Mouse (Mus musculus): ENCODE measurements around the gene Hspb1. TPM values are rescaled to one million over a fixed set of nuclear protein-coding genes. Genes with fewer than 3 reads are reported as not detected.

Hspb1 gene
- polyA plus RNA-seq, 1 experiment from 2014 or later = 36.9 TPM

DNA sequence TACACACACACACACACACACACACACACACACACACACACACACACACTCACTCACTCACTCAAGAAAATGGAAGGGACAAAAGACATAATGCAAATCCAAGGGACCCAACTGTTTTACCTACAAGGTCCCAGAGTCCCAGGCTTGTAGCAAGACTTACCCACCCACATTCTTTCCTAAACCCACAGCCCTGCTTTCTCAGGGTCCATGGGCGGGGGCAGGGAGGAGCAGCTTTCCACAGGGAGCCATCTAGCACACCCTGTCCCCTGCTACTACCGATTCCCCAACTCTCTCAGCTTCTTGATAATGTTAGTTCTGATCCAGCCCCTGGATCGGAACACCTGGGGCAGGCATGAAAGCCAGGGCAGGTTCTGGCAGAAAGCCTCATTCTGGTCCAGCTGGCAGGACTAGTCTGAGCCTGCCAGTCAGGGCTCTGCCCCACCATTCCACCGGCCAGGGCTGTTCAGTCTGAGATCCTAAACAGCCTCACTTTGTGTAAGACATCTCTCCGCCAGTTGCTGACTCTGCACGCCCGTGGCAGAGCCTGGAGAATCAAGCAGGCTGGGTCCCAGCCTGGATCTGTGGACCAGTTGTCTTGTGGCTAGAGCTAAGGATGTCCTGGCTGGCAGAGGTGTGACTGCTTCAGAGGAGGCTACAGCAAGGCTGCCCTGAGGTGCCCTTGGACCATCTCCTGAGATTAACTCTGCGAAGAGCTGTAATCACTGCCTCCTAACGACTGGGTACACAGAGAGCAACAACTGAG lies 5.1 kb downstream of the Hspb1 start:
- H3K9ac ChIP-seq (ENCODE audit: low read depth, low read length) = 0 out of 2 replicates have a peak overlapping the region, but pooled peaks have one; percentile 0
- H3K4me3 ChIP-seq (ENCODE audit: low read length) = no peak overlapping the region
- 0 out of 2 replicates have a peak, but pooled peaks cover 8% of the 10 kb centered on the region for H3K4me1 ChIP-seq (ENCODE audit: control insufficient read depth, insufficient read depth, low read length)
- H3K4me2 ChIP-seq (replicated peaks; ENCODE audit: low read depth, low read length) = no peak overlapping the region
- ATAC-seq (ENCODE audit: low FRiP score, low TSS enrichment) = no peak
- H3K27ac ChIP-seq (ENCODE audit: low read depth, low read length) = no peak overlapping the region
- no peaks in the 10 kb centered on the region for H3K9me3 ChIP-seq (ENCODE audit: control insufficient read depth, low read length)
- no peaks in the 10 kb centered on the region for H3K36me3 ChIP-seq (ENCODE audit: control insufficient read depth, insufficient read depth, low read length)
- WGBS = 53% methylated on average over 9 of the region's 9 CpGs
- H3K27me3 ChIP-seq (ENCODE audit: control insufficient read depth, insufficient read depth, low read length) = peaks cover 5% of the 10 kb centered on the region; the same call in 1 of the 2 replicates

DNA sequence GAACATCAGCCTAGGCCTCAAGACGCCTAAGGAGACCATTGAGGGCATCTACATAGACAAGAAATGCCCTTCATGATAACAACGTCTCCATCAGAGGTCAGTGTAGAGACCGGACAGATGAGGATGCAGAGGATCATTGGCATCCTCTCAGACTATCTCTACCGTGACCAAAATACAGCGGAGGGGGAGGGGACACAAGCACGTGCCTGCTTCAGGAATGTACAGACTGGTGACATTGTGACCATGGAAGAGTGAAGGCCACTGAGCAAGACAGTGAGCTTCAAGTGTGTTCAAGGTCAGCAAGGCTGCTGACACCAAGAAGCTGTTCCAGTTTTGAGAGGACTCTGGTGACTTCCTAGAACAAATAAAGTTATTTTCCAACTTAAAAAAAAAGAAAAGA lies 7.2 kb downstream of the Hspb1 start:
- Histone ChIP-seq H3K4me2 (replicated peaks; ENCODE audit: low read depth, low read length) (no peak overlapping the region), H3K4me1 (ENCODE audit: control insufficient read depth, insufficient read depth, low read length) (no peaks in the 10 kb centered on the region), H3K9ac (ENCODE audit: low read depth, low read length) (no peak overlapping the region), H3K9me3 (ENCODE audit: control insufficient read depth, low read length) (no peaks in the 10 kb centered on the region), H3K4me3 (ENCODE audit: low read length) (no peak overlapping the region), H3K36me3 (ENCODE audit: control insufficient read depth, insufficient read depth, low read length) (no peaks in the 10 kb centered on the region), H3K27ac (ENCODE audit: low read depth, low read length) (no peak overlapping the region), H3K27me3 (ENCODE audit: control insufficient read depth, insufficient read depth, low read length) (peaks cover 5% of the 10 kb centered on the region; the same call in 1 of the 2 replicates)
- 79% methylated on average over 6 of the region's 6 CpGs for WGBS
- no peak for ATAC-seq (ENCODE audit: low FRiP score, low TSS enrichment)

DNA sequence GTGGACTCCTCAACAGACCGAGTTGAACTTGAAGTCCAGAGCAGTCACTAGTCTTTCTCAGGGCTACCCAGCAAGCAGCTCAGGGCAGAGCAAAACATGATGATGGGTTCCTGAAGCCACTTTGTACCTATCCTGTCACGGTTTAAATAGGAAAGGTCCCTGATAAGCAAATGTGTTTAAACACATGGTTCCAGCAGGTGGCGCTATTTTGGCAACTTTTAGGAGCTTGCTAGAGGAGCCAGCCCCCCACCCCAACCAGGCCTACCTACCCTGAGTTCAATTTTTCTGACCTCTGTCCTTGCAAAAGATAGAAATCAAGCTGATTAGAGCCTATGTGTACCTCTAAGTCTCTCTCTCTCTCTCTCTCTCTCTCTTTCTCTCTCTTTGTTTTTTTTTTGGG lies 10.3 kb downstream of the Hspb1 start:
- Histone ChIP-seq H3K4me3 (ENCODE audit: low read length) (no peak overlapping the region), H3K4me1 (ENCODE audit: control insufficient read depth, insufficient read depth, low read length) (no peaks in the 10 kb centered on the region), H3K9me3 (ENCODE audit: control insufficient read depth, low read length) (no peaks in the 10 kb centered on the region), H3K9ac (ENCODE audit: low read depth, low read length) (no peak overlapping the region), H3K27me3 (ENCODE audit: control insufficient read depth, insufficient read depth, low read length) (no peaks in the 10 kb centered on the region), H3K4me2 (replicated peaks; ENCODE audit: low read depth, low read length) (no peak overlapping the region), H3K27ac (ENCODE audit: low read depth, low read length) (no peak overlapping the region), H3K36me3 (ENCODE audit: control insufficient read depth, insufficient read depth, low read length) (no peaks in the 10 kb centered on the region)
- no peak for ATAC-seq (ENCODE audit: low FRiP score, low TSS enrichment)
- WGBS = 24% methylated on average over 3 of the region's 3 CpGs

GRCm38 (mm10) chr5:135898995-135899394 lies 11.3 kb downstream of the Hspb1 start:
- no peaks in the 10 kb centered on the region for H3K36me3 ChIP-seq (ENCODE audit: control insufficient read depth, insufficient read depth, low read length)
- 78% methylated on average over 4 of the region's 4 CpGs for WGBS
- ATAC-seq (ENCODE audit: low FRiP score, low TSS enrichment) = no peak

DNA sequence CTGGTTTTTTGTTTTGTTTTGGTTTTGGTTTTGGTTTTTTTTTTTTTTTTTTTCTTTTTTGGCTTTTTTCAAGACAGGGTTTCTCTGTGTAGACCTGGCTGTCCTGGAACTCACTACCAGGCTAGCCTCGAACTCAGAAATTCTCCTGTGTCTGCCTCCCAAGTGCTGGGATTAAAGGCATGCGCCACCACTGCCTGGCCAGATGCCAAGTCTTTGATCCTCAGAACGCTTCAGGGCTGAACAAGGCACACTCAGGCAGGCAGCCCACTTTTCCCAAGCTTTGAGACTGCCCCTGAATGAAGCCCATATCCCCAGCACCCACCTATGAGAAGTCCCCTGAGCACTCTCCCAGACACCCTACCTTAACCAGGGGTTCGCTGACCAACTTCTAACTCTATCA lies 12.1 kb downstream of the Hspb1 start:
- Histone ChIP-seq H3K27me3 (ENCODE audit: control insufficient read depth, insufficient read depth, low read length) (no peaks in the 10 kb centered on the region), H3K27ac (ENCODE audit: low read depth, low read length) (no peak overlapping the region), H3K4me2 (replicated peaks; ENCODE audit: low read depth, low read length) (no peak overlapping the region), H3K36me3 (ENCODE audit: control insufficient read depth, insufficient read depth, low read length) (0 out of 2 replicates have a peak, but pooled peaks cover 3% of the 10 kb centered on the region), H3K4me1 (ENCODE audit: control insufficient read depth, insufficient read depth, low read length) (no peaks in the 10 kb centered on the region), H3K4me3 (ENCODE audit: low read length) (no peak overlapping the region), H3K9me3 (ENCODE audit: control insufficient read depth, low read length) (no peaks in the 10 kb centered on the region), H3K9ac (ENCODE audit: low read depth, low read length) (no peak overlapping the region)
- ATAC-seq (ENCODE audit: low FRiP score, low TSS enrichment) = no peak
- WGBS = 53% methylated on average over 4 of the region's 4 CpGs

More at GRCm38 (mm10) chr5:135898995-135899394, 11.3 kb downstream of the Hspb1 start:
- no peak overlapping the region for H3K27ac ChIP-seq (ENCODE audit: low read depth, low read length)
- H3K9ac ChIP-seq (ENCODE audit: low read depth, low read length) = no peak overlapping the region
- no peak overlapping the region for H3K4me3 ChIP-seq (ENCODE audit: low read length)
- no peaks in the 10 kb centered on the region for H3K9me3 ChIP-seq (ENCODE audit: control insufficient read depth, low read length)
- no peaks in the 10 kb centered on the region for H3K27me3 ChIP-seq (ENCODE audit: control insufficient read depth, insufficient read depth, low read length)
- H3K4me1 ChIP-seq (ENCODE audit: control insufficient read depth, insufficient read depth, low read length) = no peaks in the 10 kb centered on the region
- H3K4me2 ChIP-seq (replicated peaks; ENCODE audit: low read depth, low read length) = no peak overlapping the region

DNA sequence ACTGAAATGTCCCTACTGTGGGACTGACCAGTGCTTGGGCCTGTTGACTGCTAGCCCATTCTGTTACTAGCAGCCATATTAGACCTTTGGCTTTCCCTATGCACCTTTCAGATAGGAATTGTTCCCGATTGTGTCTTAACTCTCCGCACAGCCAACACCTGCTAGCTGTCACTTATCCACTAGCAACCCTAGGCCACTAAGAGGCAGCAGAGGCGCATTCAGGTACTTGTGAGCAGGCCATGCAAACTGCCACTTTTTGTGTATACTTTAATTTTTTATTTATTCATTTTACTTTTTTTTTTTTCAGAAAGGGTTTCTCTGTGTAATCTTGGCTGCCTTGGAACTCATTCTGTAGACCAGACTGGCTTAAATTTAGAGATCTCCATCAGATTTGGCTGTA lies 13.0 kb downstream of the Hspb1 start:
- no peak for ATAC-seq (ENCODE audit: low FRiP score, low TSS enrichment)
- no peak overlapping the region for H3K4me3 ChIP-seq (ENCODE audit: low read length)
- H3K36me3 ChIP-seq (ENCODE audit: control insufficient read depth, insufficient read depth, low read length) = 0 out of 2 replicates have a peak, but pooled peaks cover 3% of the 10 kb centered on the region
- WGBS = 76% methylated on average over 3 of the region's 3 CpGs
- H3K9ac ChIP-seq (ENCODE audit: low read depth, low read length) = no peak overlapping the region
- no peak overlapping the region for H3K27ac ChIP-seq (ENCODE audit: low read depth, low read length)
- H3K27me3 ChIP-seq (ENCODE audit: control insufficient read depth, insufficient read depth, low read length) = no peaks in the 10 kb centered on the region
- no peaks in the 10 kb centered on the region for H3K9me3 ChIP-seq (ENCODE audit: control insufficient read depth, low read length)
- H3K4me2 ChIP-seq (replicated peaks; ENCODE audit: low read depth, low read length) = no peak overlapping the region
- no peaks in the 10 kb centered on the region for H3K4me1 ChIP-seq (ENCODE audit: control insufficient read depth, insufficient read depth, low read length)

DNA sequence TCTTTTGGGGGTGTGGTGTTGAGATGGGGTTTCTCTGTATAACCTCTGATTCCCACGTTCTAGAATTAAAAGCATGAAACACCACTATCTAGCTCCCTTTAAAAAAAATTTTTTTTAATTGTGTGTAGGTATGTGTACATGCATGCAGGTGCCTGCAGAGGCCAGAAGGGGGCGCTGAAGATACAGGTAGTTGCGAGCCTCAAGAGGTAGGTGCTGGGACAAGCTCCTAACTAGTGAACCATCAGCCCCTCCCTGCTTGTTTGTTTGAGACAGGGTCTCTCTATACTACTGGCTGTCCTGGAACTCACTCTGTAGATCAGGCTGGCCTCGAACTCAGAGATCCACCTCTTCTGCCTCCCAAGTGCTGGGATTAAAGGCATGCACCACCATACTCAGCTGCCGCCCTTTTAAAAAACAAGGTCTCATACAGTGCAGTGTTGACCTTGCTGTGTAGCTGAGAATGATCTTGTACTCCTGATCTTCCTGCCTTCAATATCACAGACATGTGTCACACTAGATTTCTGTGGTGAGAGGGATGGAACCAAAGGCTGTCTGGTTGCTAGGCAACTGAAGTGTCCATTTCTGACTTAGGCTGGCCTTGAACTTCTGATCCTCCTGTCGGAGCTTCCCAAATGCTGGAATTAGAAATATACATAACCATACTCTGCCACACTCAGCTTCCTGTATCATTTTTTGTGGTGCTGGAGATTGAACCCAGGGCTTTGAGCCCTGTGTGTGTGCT lies 13.8 kb downstream of the Hspb1 start:
- H3K9me3 ChIP-seq (ENCODE audit: control insufficient read depth, low read length) = no peaks in the 10 kb centered on the region
- no peak for ATAC-seq (ENCODE audit: low FRiP score, low TSS enrichment)
- no peaks in the 10 kb centered on the region for H3K4me1 ChIP-seq (ENCODE audit: control insufficient read depth, insufficient read depth, low read length)
- WGBS = 71% methylated on average over 6 of the region's 6 CpGs
- no peak overlapping the region for H3K9ac ChIP-seq (ENCODE audit: low read depth, low read length)
- H3K27ac ChIP-seq (ENCODE audit: low read depth, low read length) = no peak overlapping the region
- H3K27me3 ChIP-seq (ENCODE audit: control insufficient read depth, insufficient read depth, low read length) = no peaks in the 10 kb centered on the region
- no peak overlapping the region for H3K4me2 ChIP-seq (replicated peaks; ENCODE audit: low read depth, low read length)
- no peak overlapping the region for H3K4me3 ChIP-seq (ENCODE audit: low read length)
- peaks cover 7% of the 10 kb centered on the region for H3K36me3 ChIP-seq (ENCODE audit: control insufficient read depth, insufficient read depth, low read length)

DNA sequence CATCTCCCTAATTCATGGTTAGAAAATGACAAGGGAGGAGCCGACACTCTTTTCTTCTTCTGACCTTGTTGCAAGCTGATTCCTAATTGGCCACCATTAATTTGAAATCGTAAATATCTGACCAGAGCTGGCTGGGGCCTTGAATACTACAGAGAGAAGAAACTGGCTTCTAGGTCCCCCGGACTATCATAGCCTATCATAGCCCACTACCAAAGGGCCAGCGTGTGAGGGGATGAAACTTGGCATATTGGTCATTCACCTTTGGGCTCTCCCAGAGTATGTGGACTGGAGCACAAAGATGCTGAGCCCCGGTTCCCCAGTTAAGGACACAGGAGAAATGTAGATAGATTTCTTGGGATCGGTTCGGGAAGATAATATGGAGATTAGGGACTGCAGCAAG lies 15.3 kb downstream of the Hspb1 start:
- H3K27me3 ChIP-seq (ENCODE audit: control insufficient read depth, insufficient read depth, low read length) = no peaks in the 10 kb centered on the region
- peak overlapping the region; percentile 53 for H3K9ac ChIP-seq (ENCODE audit: low read depth, low read length)
- peak overlapping the region; percentile 5; the same call in 1 of the 2 replicates for H3K27ac ChIP-seq (ENCODE audit: low read depth, low read length)
- peak overlapping the region; percentile 41 for H3K4me3 ChIP-seq (ENCODE audit: low read length)
- peak; percentile 34; the same call in 1 of the 2 replicates for ATAC-seq (ENCODE audit: low FRiP score, low TSS enrichment)
- H3K4me1 ChIP-seq (ENCODE audit: control insufficient read depth, insufficient read depth, low read length) = no peaks in the 10 kb centered on the region
- H3K4me2 ChIP-seq (replicated peaks; ENCODE audit: low read depth, low read length) = peak overlapping the region; percentile 72
- WGBS = 27% methylated on average over 7 of the region's 7 CpGs
- H3K9me3 ChIP-seq (ENCODE audit: control insufficient read depth, low read length) = no peaks in the 10 kb centered on the region
- H3K36me3 ChIP-seq (ENCODE audit: control insufficient read depth, insufficient read depth, low read length) = peaks cover 21% of the 10 kb centered on the region
